Mouse (Mus musculus) embryonic facial prominence, embryonic 11.5 days (tissue): Measurements from ENCODE around the gene Calhm1. TPM values are rescaled to one million over a fixed set of nuclear protein-coding genes. Genes with fewer than 3 reads are reported as not detected.

Experiments
- ATAC-seq: fragments of 200-750 bp; cut with Nextera tagmentation; replicated peaks from 2 replicates; pipeline ENCODE4 v1.8.0; 2017; ENCODE audit warnings: low read depth; ENCODE audit not compliant: insufficient number of reproducible peaks, low FRiP score, low TSS enrichment
- DNase-seq: peaks from one replicate; pipeline ENCODE4 v3.0.0-alpha.2; 2015; ENCODE audit warnings: low spot score
- H3K27ac ChIP-seq: fragments of 300-500 bp; sonication (generic); replicated peaks from 2 replicates; pipeline ENCODE4 v1.5.1; 2014; ENCODE audit warnings: mild to moderate bottlenecking, low read depth, low read length, control low read depth
- H3K27me3 ChIP-seq: fragments of 300-500 bp; sonication (generic); 2 replicates; pipeline ENCODE4 v1.6.1; 2014; ENCODE audit warnings: mild to moderate bottlenecking, low read length, moderate library complexity, mixed read lengths; ENCODE audit not compliant: control insufficient read depth, insufficient read depth
- H3K36me3 ChIP-seq: fragments of 300-500 bp; sonication (generic); replicated peaks from 2 replicates; pipeline ENCODE4 v1.6.1; 2014; ENCODE audit warnings: low read depth, mild to moderate bottlenecking, low read length, moderate library complexity, mixed read lengths; ENCODE audit not compliant: control insufficient read depth, insufficient read depth
- H3K4me1 ChIP-seq: fragments of 300-500 bp; sonication (generic); 2 replicates; pipeline ENCODE4 v1.6.1; 2014; ENCODE audit warnings: low read length, mixed read lengths; ENCODE audit not compliant: control insufficient read depth, insufficient read depth
- H3K4me2 ChIP-seq: fragments of 300-500 bp; sonication (generic); 2 replicates; pipeline ENCODE4 v1.6.1; 2014; ENCODE audit warnings: low read depth, mild to moderate bottlenecking, control low read depth, low read length, moderate library complexity
- H3K4me3 ChIP-seq: fragments of 300-500 bp; sonication (generic); 2 replicates; pipeline ENCODE4 v1.5.1; 2014; ENCODE audit warnings: low read depth, low read length, control low read depth
- H3K9ac ChIP-seq: fragments of 300-500 bp; sonication (generic); replicated peaks from 2 replicates; pipeline ENCODE4 v1.6.1; 2014; ENCODE audit warnings: mild to moderate bottlenecking, control low read depth, low read length
- H3K9me3 ChIP-seq: fragments of 300-500 bp; sonication (generic); replicated peaks from 2 replicates; pipeline ENCODE4 v1.6.1; 2016; ENCODE audit warnings: mild to moderate bottlenecking, low read length, inconsistent platforms, mixed read lengths; ENCODE audit not compliant: control insufficient read depth
- WGBS: fragments of 180-500 bp; shearing (Covaris S2); extraction: QIAGEN DNeasy Blood & Tissue Kit; methylation state at CpG from one replicate; pipeline ENCODE4 v1.1.7; 2014; 5-methylcytosine and 5-hydroxymethylcytosine counted together
- polyA plus RNA-seq: library from polyadenylated mRNA; unstranded; fragments of >200 nt; fragmentation: Nextera tagmentation; extraction: Ambion mirVana; gene quantifications from 2 replicates; pipeline ENCODE4 v1.2.1, GENCODE M21; 2014

Gene Calhm1
- polyA plus RNA-seq, 1 experiment from 2014 or later = not detected

GRCm38 (mm10) chr19:47101080-47101479, 43.0 kb downstream of the Calhm1 start:
- no peak overlapping the region for H3K4me2 ChIP-seq
- no peak overlapping the region for H3K4me3 ChIP-seq
- no peaks in the 10 kb centered on the region for H3K9me3 ChIP-seq
- no peak overlapping the region for H3K9ac ChIP-seq
- peaks cover 29% of the 10 kb centered on the region for H3K36me3 ChIP-seq
- H3K4me1 ChIP-seq = no peaks in the 10 kb centered on the region
- H3K27ac ChIP-seq = no peak overlapping the region
- DNase-seq (no peak), ATAC-seq (no peak)
- no peaks in the 10 kb centered on the region for H3K27me3 ChIP-seq
- WGBS = 87% methylated on average over 5 of the region's 5 CpGs

Other genes starting within 250 kb of the Calhm1 start
- gene Ina, start 129.6 kb downstream of the Calhm1 start, polyA plus RNA-seq = 37.0 and 49.6 TPM in 2 replicates
- 72.5 and 90.4 TPM in 2 replicates for gene Nt5c2, start 129.1 kb downstream of the Calhm1 start, polyA plus RNA-seq
- 35.8 and 38.1 TPM in 2 replicates for gene Pcgf6, start 93.3 kb downstream of the Calhm1 start, polyA plus RNA-seq
- 12.8 and 13.4 TPM in 2 replicates for gene Taf5, start 76.5 kb downstream of the Calhm1 start, polyA plus RNA-seq
- gene Usmg5, start 53.6 kb downstream of the Calhm1 start, polyA plus RNA-seq = 1,038 and 1,047 TPM in 2 replicates
- 8.9 and 9.3 TPM in 2 replicates for gene Pdcd11, start 53.5 kb downstream of the Calhm1 start, polyA plus RNA-seq
- 1.3 and 1.7 TPM in 2 replicates for gene Calhm2, start 6.0 kb downstream of the Calhm1 start, polyA plus RNA-seq
- gene Calhm3, start 13.5 kb upstream of the Calhm1 start, polyA plus RNA-seq = not detected in 2 replicates
- 2.9 and 3.2 TPM in 2 replicates for gene Neurl1a, start 34.6 kb upstream of the Calhm1 start, polyA plus RNA-seq